Mouse (Mus musculus) myocyte (in vitro differentiated cells): ENCODE measurements around the gene Rimbp2. TPM values are rescaled to one million over a fixed set of nuclear protein-coding genes. Genes with fewer than 3 reads are reported as not detected.
A peak's percentile ranks its signal among the peaks of the same experiment; 100 is the strongest.

ENCODE experiments used
- H3K27me3 ChIP-seq: one replicate; pipeline ENCODE4 v1.6.1; 2011; ENCODE audit not compliant: control insufficient read depth, insufficient read depth, insufficient read length
- H3K36me3 ChIP-seq: one replicate; pipeline ENCODE4 v1.6.1; 2011; ENCODE audit not compliant: control insufficient read depth, insufficient read depth
- H3K4me2 ChIP-seq: one replicate; pipeline ENCODE4 v1.6.1; 2011; ENCODE audit warnings: low read depth, control low read depth
- H3K4me3 ChIP-seq: one replicate; pipeline ENCODE4 v1.5.1; 2011; ENCODE audit warnings: mild to moderate bottlenecking, control low read depth, moderate library complexity
- H3K79me2 ChIP-seq: one replicate; pipeline ENCODE4 v1.6.1; 2011; ENCODE audit not compliant: control insufficient read depth, insufficient read depth
- H3ac ChIP-seq: one replicate; pipeline ENCODE4 v1.6.1; 2011; ENCODE audit not compliant: control insufficient read depth, insufficient read length
- CEBPB ChIP-seq: IDR thresholded peaks from 2 replicates; pipeline ENCODE4 v1.6.1; 2011; ENCODE audit warnings: mild to moderate bottlenecking, moderate library complexity; ENCODE audit not compliant: poor library complexity, insufficient read depth, severe bottlenecking
- E2F4 ChIP-seq: IDR thresholded peaks from one replicate; pipeline ENCODE4 v1.6.1; 2011; ENCODE audit warnings: mild to moderate bottlenecking, control low read depth, moderate library complexity; ENCODE audit not compliant: insufficient read depth
- MAX ChIP-seq: IDR thresholded peaks from one replicate; pipeline ENCODE4 v1.6.1; 2011; ENCODE audit warnings: low read depth, mild to moderate bottlenecking, control low read depth
- MYOD1 ChIP-seq, 3 experiments: IDR thresholded peaks; one replicate each; pipeline ENCODE4 v1.6.1; 2011; ENCODE audit warnings: control low read depth in 2 of 3, low read depth in 2 of 3, mild to moderate bottlenecking in 2 of 3, moderate library complexity in 1 of 3; ENCODE audit not compliant: insufficient read length in 2 of 3, control insufficient read depth in 1 of 3
- MYOG ChIP-seq, 3 experiments: IDR thresholded peaks; one replicate each; pipeline ENCODE4 v1.6.1; 2011; ENCODE audit warnings: control low read depth in 2 of 3, low read depth in 2 of 3, mild to moderate bottlenecking in 2 of 3; ENCODE audit not compliant: insufficient read length in 2 of 3, control insufficient read depth in 1 of 3, insufficient read depth in 1 of 3
- POLR2A ChIP-seq: IDR thresholded peaks from one replicate; pipeline ENCODE4 v1.6.1; 2011; ENCODE audit warnings: low read depth, mild to moderate bottlenecking, control low read depth, moderate library complexity; ENCODE audit not compliant: insufficient read length
- POLR2AphosphoS2 ChIP-seq: IDR thresholded peaks from one replicate; pipeline ENCODE4 v1.6.1; 2011; ENCODE audit warnings: low read depth, control low read depth; ENCODE audit not compliant: insufficient read length
- REST ChIP-seq: IDR thresholded peaks from one replicate; pipeline ENCODE4 v1.6.1; 2011; ENCODE audit warnings: mild to moderate bottlenecking, control low read depth, moderate library complexity; ENCODE audit not compliant: insufficient read depth, insufficient read length
- SRF ChIP-seq: IDR thresholded peaks from one replicate; pipeline ENCODE4 v1.6.1; 2011; ENCODE audit warnings: low read depth; ENCODE audit not compliant: control insufficient read depth, insufficient read length
- TCF12 ChIP-seq: IDR thresholded peaks from one replicate; pipeline ENCODE4 v1.6.1; 2011; ENCODE audit warnings: mild to moderate bottlenecking, control low read depth; ENCODE audit not compliant: poor library complexity, insufficient read depth, severe bottlenecking
- TCF3 ChIP-seq: IDR thresholded peaks from one replicate; pipeline ENCODE4 v1.6.1; 2011; ENCODE audit warnings: low read depth, control low read depth; ENCODE audit not compliant: insufficient read length
- USF1 ChIP-seq: IDR thresholded peaks from one replicate; pipeline ENCODE4 v1.6.1; 2011; ENCODE audit warnings: low read depth, mild to moderate bottlenecking, control low read depth, moderate library complexity
- polyA plus RNA-seq: library from polyadenylated mRNA; unstranded; fragments of >200 nt; fragmentation: generic; extraction: Trizol; gene quantifications from one replicate; pipeline ENCODE4 v1.2.1, GENCODE M21; 2012; ENCODE audit warnings: missing spikeins

Gene Rimbp2
- polyA plus RNA-seq, 1 experiment = not detected

GRCm38 (mm10) chr5:128917116-128917959 lies 35.9 kb downstream of the Rimbp2 start:
- Histone ChIP-seq H3K79me2 (no peaks in the 10 kb centered on the region), H3K27me3 (no peaks in the 10 kb centered on the region), H3K4me3 (no peak overlapping the region), H3K36me3 (no peaks in the 10 kb centered on the region), H3ac (no peak overlapping the region), H3K4me2 (no peak overlapping the region)
- TF ChIP-seq REST (peak; percentile 68), TCF12 (no peak), MYOG (IDR thresholded peaks at IDR 0.05; ENCODE audit: control insufficient read depth in 1 of 3, insufficient read depth in 1 of 3, insufficient read length in 2 of 3, low read depth in 2 of 3) (no peak)

DNA sequence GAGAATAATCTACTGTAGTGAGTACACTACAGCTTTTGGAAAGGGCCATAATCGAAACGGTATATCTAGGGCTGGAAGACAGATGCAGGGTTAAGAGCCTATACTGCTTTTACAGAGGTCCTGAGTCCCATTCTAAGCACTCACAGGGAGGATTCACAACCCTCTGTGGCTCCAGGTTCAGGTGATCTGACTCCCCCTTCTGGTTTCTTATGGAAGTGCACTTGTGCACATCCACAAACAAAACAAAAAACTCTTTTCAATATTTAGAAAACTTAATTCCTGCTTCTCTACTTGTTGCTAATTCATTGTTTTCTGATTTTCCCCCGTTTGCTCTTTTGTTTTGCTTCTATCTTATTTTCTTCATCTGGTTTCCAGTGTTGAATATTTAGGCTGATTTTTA lies 39.5 kb downstream of the Rimbp2 start:
- Histone ChIP-seq H3K79me2 (no peaks in the 10 kb centered on the region), H3ac (no peak overlapping the region), H3K36me3 (no peaks in the 10 kb centered on the region), H3K4me2 (no peak overlapping the region), H3K4me3 (no peak overlapping the region), H3K27me3 (no peaks in the 10 kb centered on the region)
- no peak for TF ChIP-seq MAX
- no peak for TF ChIP-seq USF1
- no peak for TF ChIP-seq POLR2A
- no peak for TF ChIP-seq REST
- TF ChIP-seq TCF12 = no peak
- no peak for TF ChIP-seq TCF3
- no peak for TF ChIP-seq SRF
- TF ChIP-seq MYOD1 (IDR thresholded peaks at IDR 0.05; ENCODE audit: control insufficient read depth in 1 of 3, insufficient read length in 2 of 3, low read depth in 2 of 3) = no peak
- TF ChIP-seq POLR2AphosphoS2 = no peak
- no peak for TF ChIP-seq MYOG (IDR thresholded peaks at IDR 0.05; ENCODE audit: control insufficient read depth in 1 of 3, insufficient read depth in 1 of 3, insufficient read length in 2 of 3, low read depth in 2 of 3)
- TF ChIP-seq CEBPB = no peak
- TF ChIP-seq E2F4 = no peak

- no peaks in the 10 kb centered on the region for H3K79me2 ChIP-seq
- H3ac ChIP-seq = no peak overlapping the region
- H3K4me2 ChIP-seq = no peak overlapping the region
- H3K27me3 ChIP-seq = no peaks in the 10 kb centered on the region
- TF ChIP-seq E2F4 = no peak
- no peak for TF ChIP-seq MAX
- no peak for TF ChIP-seq MYOD1 (IDR thresholded peaks at IDR 0.05; ENCODE audit: control insufficient read depth in 1 of 3, insufficient read length in 2 of 3, low read depth in 2 of 3)
- TF ChIP-seq REST = no peak
- TF ChIP-seq POLR2A = no peak
- no peak for TF ChIP-seq CEBPB
- TF ChIP-seq POLR2AphosphoS2 = no peak
- TF ChIP-seq SRF = no peak
- no peak for TF ChIP-seq MYOG (IDR thresholded peaks at IDR 0.05; ENCODE audit: control insufficient read depth in 1 of 3, insufficient read depth in 1 of 3, insufficient read length in 2 of 3, low read depth in 2 of 3)
- no peak for TF ChIP-seq TCF12
- no peak for TF ChIP-seq USF1
- TF ChIP-seq TCF3 = no peak
- H3K4me3 ChIP-seq = no peak overlapping the region
- no peaks in the 10 kb centered on the region for H3K36me3 ChIP-seq
These were observed 40.9 kb downstream of the Rimbp2 start for GRCm38 (mm10) chr5:128912374-128912773.

DNA sequence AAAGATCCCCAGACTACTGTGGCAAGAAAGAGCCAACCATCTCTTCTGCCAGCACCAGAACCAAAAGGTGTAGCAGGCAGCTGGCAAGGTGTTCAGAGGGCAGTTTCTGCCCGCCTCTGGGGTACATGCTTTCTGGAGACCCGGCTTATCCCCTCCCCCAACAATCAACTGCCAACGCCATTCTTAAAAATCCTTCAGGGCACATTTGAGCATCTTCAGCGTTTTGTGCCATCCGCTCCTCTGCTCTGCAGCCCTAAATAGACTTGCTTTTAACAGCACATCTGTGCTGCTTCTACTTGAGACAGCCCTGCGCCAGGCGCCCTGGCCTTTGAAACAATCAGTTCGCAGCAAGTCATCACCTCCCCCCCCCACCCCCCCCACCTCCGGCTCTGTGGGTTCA lies 41.7 kb downstream of the Rimbp2 start:
- Histone ChIP-seq H3K36me3 (no peaks in the 10 kb centered on the region), H3K27me3 (no peaks in the 10 kb centered on the region), H3K79me2 (no peaks in the 10 kb centered on the region), H3ac (no peak overlapping the region), H3K4me3 (no peak overlapping the region), H3K4me2 (no peak overlapping the region)
- no peak for TF ChIP-seq POLR2A
- no peak for TF ChIP-seq REST
- no peak for TF ChIP-seq TCF3
- no peak for TF ChIP-seq CEBPB
- no peak for TF ChIP-seq SRF
- TF ChIP-seq USF1 = no peak
- no peak for TF ChIP-seq MYOD1 (IDR thresholded peaks at IDR 0.05; ENCODE audit: control insufficient read depth in 1 of 3, insufficient read length in 2 of 3, low read depth in 2 of 3)
- no peak for TF ChIP-seq TCF12
- TF ChIP-seq POLR2AphosphoS2 = no peak
- TF ChIP-seq MAX = no peak
- no peak for TF ChIP-seq E2F4
- no peak for TF ChIP-seq MYOG (IDR thresholded peaks at IDR 0.05; ENCODE audit: control insufficient read depth in 1 of 3, insufficient read depth in 1 of 3, insufficient read length in 2 of 3, low read depth in 2 of 3)

GRCm38 (mm10) chr5:128904113-128904512 lies 49.2 kb downstream of the Rimbp2 start:
- no peak for TF ChIP-seq E2F4
- no peak for TF ChIP-seq TCF3
- TF ChIP-seq MAX = no peak
- no peak for TF ChIP-seq POLR2A
- TF ChIP-seq CEBPB = no peak
- no peak for TF ChIP-seq TCF12
- TF ChIP-seq USF1 = no peak
- no peak for TF ChIP-seq SRF
- TF ChIP-seq MYOD1 (IDR thresholded peaks at IDR 0.05; ENCODE audit: control insufficient read depth in 1 of 3, insufficient read length in 2 of 3, low read depth in 2 of 3) = no peak
- no peak for TF ChIP-seq POLR2AphosphoS2
- TF ChIP-seq REST = no peak
- no peak for TF ChIP-seq MYOG (IDR thresholded peaks at IDR 0.05; ENCODE audit: control insufficient read depth in 1 of 3, insufficient read depth in 1 of 3, insufficient read length in 2 of 3, low read depth in 2 of 3)
- Histone ChIP-seq H3K27me3 (no peaks in the 10 kb centered on the region), H3ac (no peak overlapping the region), H3K79me2 (no peaks in the 10 kb centered on the region), H3K4me3 (no peak overlapping the region), H3K36me3 (no peaks in the 10 kb centered on the region), H3K4me2 (no peak overlapping the region)
